Comparison of ENCODE assay signal across 21 mouse cellular contexts in genomic region chr3:38496795-38497385, GRCm38 (mm10). TPM values are rescaled to one million over a fixed set of nuclear protein-coding genes. Genes with fewer than 3 reads are reported as not detected.
DNase-seq lines count a peak whose midpoint lies in the region; ATAC-seq and TF ChIP-seq lines count a peak whose summit lies in the region.
"Had no signal": no experiment of that assay in that cellular context is flagged by ENCODE, and none has a peak within 500 bp of the region (broad histone marks: within the 10 kb centered on the region; RNA-seq: fewer than 3 reads in every experiment).

No protein-coding gene starts in this region.

- H3K9ac ChIP-seq in forebrain, embryonic 15.5 days (replicated peaks) = no peak overlapping the region
- H3K9ac ChIP-seq in forebrain, embryonic 16.5 days (replicated peaks; ENCODE audit: low read depth, low read length) = no peak overlapping the region
- no peak overlapping the region for H3K9ac ChIP-seq in liver, embryonic 12.5 days
- H3K9ac ChIP-seq: forebrain, embryonic 12.5 days; lung, embryonic 15.5 days had no signal

- H3K27me3 ChIP-seq in forebrain, embryonic 15.5 days = no peaks in the 10 kb centered on the region
- no peaks in the 10 kb centered on the region for H3K27me3 ChIP-seq in forebrain, embryonic 16.5 days (replicated peaks; ENCODE audit: control insufficient read depth, insufficient read depth, low read length)
- H3K27me3 ChIP-seq in liver, embryonic 12.5 days (replicated peaks) = 0 out of 2 replicates have a peak, but pooled peaks cover 5% of the 10 kb centered on the region
- H3K27me3 ChIP-seq: forebrain, embryonic 12.5 days; lung, embryonic 15.5 days had no signal

- H3K36me3 ChIP-seq in forebrain, embryonic 15.5 days = no peaks in the 10 kb centered on the region
- H3K36me3 ChIP-seq in forebrain, embryonic 16.5 days (ENCODE audit: control insufficient read depth, insufficient read depth) = no peaks in the 10 kb centered on the region
- no peaks in the 10 kb centered on the region for H3K36me3 ChIP-seq in liver, embryonic 12.5 days
- H3K36me3 ChIP-seq: forebrain, embryonic 12.5 days; G1E; lung, embryonic 15.5 days had no signal

- H3K4me3 ChIP-seq in forebrain, embryonic 15.5 days = no peak overlapping the region
- H3K4me3 ChIP-seq in forebrain, embryonic 16.5 days (replicated peaks; ENCODE audit: low read length) = no peak overlapping the region
- H3K4me3 ChIP-seq in olfactory bulb, adult 2 months (ENCODE audit: insufficient read depth, low read depth, low read length) = no peak overlapping the region
- H3K4me3 ChIP-seq in liver, embryonic 12.5 days = no peak overlapping the region
- H3K4me3 ChIP-seq: forebrain, embryonic 12.5 days; heart, adult 2 months; lung, embryonic 15.5 days; megakaryocyte, embryonic 14.5 days had no signal

- H3K9me3 ChIP-seq in forebrain, embryonic 15.5 days = no peaks in the 10 kb centered on the region
- H3K9me3 ChIP-seq in forebrain, embryonic 16.5 days (ENCODE audit: control insufficient read depth, low read length) = no peaks in the 10 kb centered on the region
- H3K9me3 ChIP-seq in liver, embryonic 12.5 days (replicated peaks) = no peaks in the 10 kb centered on the region
- H3K9me3 ChIP-seq: forebrain, embryonic 12.5 days; G1E; lung, embryonic 15.5 days; megakaryocyte, embryonic 14.5 days had no signal

- intact Hi-C loops in left cerebral cortex, postnatal 14 days (cut with DNase I) = no loop called here

- WGBS in forebrain, embryonic 15.5 days = 82% methylated on average over 3 of the region's 3 CpGs
- WGBS in forebrain, embryonic 16.5 days = 84% methylated on average over 3 of the region's 3 CpGs
- WGBS in olfactory bulb, adult 2 months = 64% methylated on average over 3 of the region's 3 CpGs
- 60% methylated on average over 3 of the region's 3 CpGs for WGBS in liver, embryonic 12.5 days (ENCODE audit: insufficient replicate concordance)

- no peak overlapping the region for H3K4me2 ChIP-seq in forebrain, embryonic 15.5 days (replicated peaks)
- H3K4me2 ChIP-seq in forebrain, embryonic 16.5 days (ENCODE audit: low read length) = no peak overlapping the region
- no peak overlapping the region for H3K4me2 ChIP-seq in liver, embryonic 12.5 days
- H3K4me2 ChIP-seq: forebrain, embryonic 12.5 days; lung, embryonic 15.5 days had no signal

- TF ChIP-seq POLR2A in olfactory bulb, adult 2 months (IDR thresholded peaks at IDR 0.05; ENCODE audit: insufficient read depth, low read depth, low read length) = no peak

- DNase-seq in 3T3-L1 (ENCODE audit: low read depth, low spot score) = peak; percentile 51
- peak; percentile 18 for DNase-seq in brain, adult 2 months (ENCODE audit: low read depth, low spot score)
- DNase-seq in left cerebral cortex, postnatal 14 days (ENCODE audit: low spot score in 2 of 2) = no peak
- no peak for DNase-seq in right cerebral cortex, adult 2 months (ENCODE audit: low spot score in 2 of 2)
- DNase-seq: adrenal gland, postnatal 14 days; cerebellum, postnatal 14 days; heart, adult 2 months; heart, postnatal 14 days; kidney, adult 9 months; kidney, postnatal 4 days; liver; right cerebral cortex, postnatal 14 days had no signal

- ATAC-seq in forebrain, embryonic 15.5 days (replicated peaks) = 0 out of 2 replicates have a peak, but pooled peaks have one; percentile 19
- no peak for ATAC-seq in forebrain, embryonic 16.5 days
- ATAC-seq in liver, embryonic 12.5 days = no peak
- ATAC-seq: hindbrain, embryonic 16.5 days had no signal

- no peak for TF ChIP-seq CTCF in olfactory bulb, adult 2 months (IDR thresholded peaks at IDR 0.05; ENCODE audit: insufficient read depth, low read depth, low read length)

- no peak overlapping the region for H3K27ac ChIP-seq in forebrain, embryonic 15.5 days (replicated peaks)
- H3K27ac ChIP-seq in forebrain, embryonic 16.5 days (ENCODE audit: low read length) = no peak overlapping the region
- 0 out of 2 replicates have a peak overlapping the region, but pooled peaks have one; percentile 6 for H3K27ac ChIP-seq in olfactory bulb, adult 2 months (ENCODE audit: insufficient read depth, low read depth, low read length)
- no peak overlapping the region for H3K27ac ChIP-seq in liver, embryonic 12.5 days
- H3K27ac ChIP-seq: forebrain, embryonic 12.5 days; heart, adult 2 months; lung, embryonic 15.5 days had no signal

- H3K4me1 ChIP-seq in forebrain, embryonic 15.5 days = no peaks in the 10 kb centered on the region; the same call in 1 of the 2 replicates
- H3K4me1 ChIP-seq in forebrain, embryonic 16.5 days (replicated peaks; ENCODE audit: control insufficient read depth, insufficient read depth, low read length) = no peaks in the 10 kb centered on the region
- H3K4me1 ChIP-seq in olfactory bulb, adult 2 months (ENCODE audit: control insufficient read depth, insufficient read depth, low read length) = peaks cover 2% of the 10 kb centered on the region; the same call in 1 of the 2 replicates
- H3K4me1 ChIP-seq in liver, embryonic 12.5 days = no peaks in the 10 kb centered on the region
- H3K4me1 ChIP-seq: lung, embryonic 15.5 days; megakaryocyte, embryonic 14.5 days had no signal

RNA-seq across cellular contexts. Expression of gene Ankrd50, which starts 12.2 kb away (rescaled TPM):
- polyA plus RNA-seq in forebrain, embryonic 15.5 days (2015; fragmentation: Nextera tagmentation; extraction: Ambion mirVana) = 22.5 and 23.2 TPM in 2 replicates
- 23.2 and 24.2 TPM in 2 replicates for polyA plus RNA-seq in forebrain, embryonic 16.5 days (2015; fragmentation: Nextera tagmentation; extraction: Ambion mirVana)
- polyA plus RNA-seq in olfactory bulb, adult 2 months (2012; ENCODE audit: insufficient read depth, insufficient read length, low replicate concordance, missing spikeins) = not detected in 2 replicates
- 10 to 100 TPM; 73.2 to 78.9 TPM for total RNA-seq in left cerebral cortex, postnatal 14 days (2021)
- 6.5 and 7.5 TPM in 2 replicates for polyA plus RNA-seq in liver, embryonic 12.5 days (2016; fragmentation: Nextera tagmentation; extraction: Ambion mirVana)

Comparison
In these comparisons a context has a peak if more than half of its experiments do, and no peak if none do; other contexts are left out.
1. DNase-seq: peak in 3T3-L1 (single experiment) and brain, adult 2 months (single experiment); none in left cerebral cortex, postnatal 14 days (0 of 2) and right cerebral cortex, adult 2 months (0 of 2).